Mouse (Mus musculus) MN1 (cell line): ENCODE results near the gene Kcnab1.
A peak's percentile ranks its signal among the peaks of the same experiment; 100 is the strongest.

Experiments
- DNase-seq: peaks from one replicate; pipeline ENCODE4 v3.0.0-alpha.2; 2016; ENCODE audit warnings: low spot score

Kcnab1 gene

GRCm38 (mm10) chr3:65108945-65109921 lies at the start of gene Kcnab1:
TSS of gene Kcnab1 (plus strand) at chr3:65109384.
- DNase-seq, result no peak

GRCm38 (mm10) chr3:65088295-65088694 lies 20.9 kb upstream of the Kcnab1 start:
- no peak for DNase-seq

GRCm38 (mm10) chr3:65104117-65104516 lies 5.1 kb upstream of the Kcnab1 start:
- no peak for DNase-seq

- DNase-seq, result no peak
Observed at GRCm38 (mm10) chr3:65110190-65110589, 1.0 kb downstream of the Kcnab1 start.

- DNase-seq, result no peak
Observed at GRCm38 (mm10) chr3:65111176-65111575, 2.0 kb downstream of the Kcnab1 start.

- DNase-seq, result no peak
Observed at GRCm38 (mm10) chr3:65115164-65115563, 6.0 kb downstream of the Kcnab1 start.

GRCm38 (mm10) chr3:65116958-65117357 lies 7.8 kb downstream of the Kcnab1 start:
- DNase-seq, result peak; percentile 51

- peak; percentile 20 for DNase-seq
Observed at GRCm38 (mm10) chr3:65117365-65117764, 8.2 kb downstream of the Kcnab1 start.

- DNase-seq, result no peak
Observed at GRCm38 (mm10) chr3:65124975-65125374, 15.8 kb downstream of the Kcnab1 start.

- no peak for DNase-seq
Observed at GRCm38 (mm10) chr3:65129625-65130024, 20.4 kb downstream of the Kcnab1 start.

- DNase-seq, result no peak
Observed at GRCm38 (mm10) chr3:65134931-65135330, 25.7 kb downstream of the Kcnab1 start.

- DNase-seq, result no peak
Observed at GRCm38 (mm10) chr3:65136897-65137296, 27.7 kb downstream of the Kcnab1 start.

GRCm38 (mm10) chr3:65138739-65139138 lies 29.6 kb downstream of the Kcnab1 start:
- DNase-seq, result no peak

- DNase-seq, result no peak
Observed at GRCm38 (mm10) chr3:65145152-65145551, 36.0 kb downstream of the Kcnab1 start.

GRCm38 (mm10) chr3:65151808-65152207 lies 42.6 kb downstream of the Kcnab1 start:
- DNase-seq, result no peak

- DNase-seq, result no peak
Observed at GRCm38 (mm10) chr3:65172964-65173363, 63.8 kb downstream of the Kcnab1 start.

GRCm38 (mm10) chr3:65174564-65174963 lies 65.4 kb downstream of the Kcnab1 start:
- DNase-seq, result no peak

- no peak for DNase-seq
Observed at GRCm38 (mm10) chr3:65175819-65176218, 66.6 kb downstream of the Kcnab1 start.

- no peak for DNase-seq
Observed at GRCm38 (mm10) chr3:65176846-65177245, 67.7 kb downstream of the Kcnab1 start.

- no peak for DNase-seq
Observed at GRCm38 (mm10) chr3:65187833-65188698, 78.9 kb downstream of the Kcnab1 start.

GRCm38 (mm10) chr3:65200611-65201010 lies 91.4 kb downstream of the Kcnab1 start:
- DNase-seq, result no peak

GRCm38 (mm10) chr3:65203361-65204117 lies 94.4 kb downstream of the Kcnab1 start:
- DNase-seq, result no peak
